8 mouse cellular contexts compared by ENCODE assay signal in the genomic region with DNA sequence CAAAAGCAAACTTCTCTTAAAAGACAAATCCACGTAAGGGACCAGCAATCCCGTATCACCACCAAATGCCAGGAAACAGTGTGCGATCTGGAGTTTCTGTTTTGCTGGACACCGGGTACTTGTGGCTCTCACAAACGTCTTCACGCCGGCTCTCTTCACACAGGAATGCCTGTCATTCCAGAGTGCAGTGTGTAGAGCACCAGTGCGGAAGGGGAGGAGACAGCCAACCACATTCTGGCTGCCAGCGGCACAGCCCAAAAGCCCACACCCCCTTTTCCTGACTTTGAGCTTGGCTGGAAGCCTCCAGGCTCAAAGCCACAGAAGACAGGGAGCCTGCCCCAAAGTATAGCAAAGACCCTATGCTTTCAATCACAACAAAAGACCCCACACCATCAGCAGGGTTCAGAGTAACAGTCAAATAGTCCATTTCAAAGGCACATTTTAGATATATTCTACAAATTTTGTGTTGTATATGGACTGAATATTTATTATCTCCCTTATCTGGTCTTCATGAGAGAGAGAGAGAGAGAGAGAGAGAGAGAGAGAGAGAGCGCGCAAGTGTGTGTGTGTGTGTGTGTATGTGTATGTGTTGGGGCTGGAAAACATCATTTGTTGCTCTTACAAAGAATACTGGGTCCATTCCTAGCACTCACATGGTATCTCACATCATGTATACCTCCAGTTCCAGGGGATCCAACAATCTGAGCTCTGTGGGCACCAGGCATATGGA. TPM values are rescaled to one million over a fixed set of nuclear protein-coding genes. Genes with fewer than 3 reads are reported as not detected.
DNase-seq lines count a peak whose midpoint lies in the region; ATAC-seq and TF ChIP-seq lines count a peak whose summit lies in the region.

No protein-coding gene starts in this region.

- peaks cover 53% of the 10 kb centered on the region for H3K4me1 ChIP-seq in erythroblast, embryonic 14.5 days (ENCODE audit: control insufficient read depth)
- peaks cover 4 to 27% of the 10 kb centered on the region in 2 experiments; a peak in 3 of 4 replicates for H3K4me1 ChIP-seq in heart, embryonic 14.5 days (ENCODE audit: control insufficient read depth in 2 of 2, insufficient read depth in 2 of 2, low read length in 2 of 2)
- H3K4me1 ChIP-seq in kidney, postnatal 0 days (replicated peaks; ENCODE audit: insufficient read depth, low read length): peaks cover 15% of the 10 kb centered on the region

- H3K36me3 ChIP-seq in erythroblast, embryonic 14.5 days (ENCODE audit: control insufficient read depth): peaks cover 33% of the 10 kb centered on the region
- 0 out of 2 replicates have a peak, but pooled peaks cover 3% of the 10 kb centered on the region for H3K36me3 ChIP-seq in heart, embryonic 14.5 days (ENCODE audit: control insufficient read depth, insufficient read depth, low read length)
- H3K36me3 ChIP-seq in kidney, postnatal 0 days (ENCODE audit: insufficient read depth, low read length): no peaks in the 10 kb centered on the region

- H3K4me2 ChIP-seq in heart, embryonic 14.5 days (ENCODE audit: low read length): peak overlapping the region; percentile 67
- peak overlapping the region; percentile 53 for H3K4me2 ChIP-seq in kidney, postnatal 0 days (ENCODE audit: low read length)

- H3K27ac ChIP-seq in heart, embryonic 14.5 days (replicated peaks in 1 of 2; ENCODE audit: control insufficient read depth in 1 of 2, insufficient read depth in 1 of 2, low read depth in 2 of 2, low read length in 2 of 2): peak overlapping the region; percentile 74 to 86
- peak overlapping the region; percentile 66 for H3K27ac ChIP-seq in kidney, postnatal 0 days

- H3K9ac ChIP-seq in heart, embryonic 14.5 days (ENCODE audit: low read length): peak overlapping the region; percentile 44
- peak overlapping the region; percentile 6; the same call in 1 of the 2 replicates for H3K9ac ChIP-seq in kidney, postnatal 0 days (ENCODE audit: low read depth, low read length)

- no peaks in the 10 kb centered on the region for H3K27me3 ChIP-seq in erythroblast, embryonic 14.5 days (ENCODE audit: control insufficient read depth)
- no peaks in the 10 kb centered on the region for H3K27me3 ChIP-seq in heart, embryonic 14.5 days (ENCODE audit: control insufficient read depth, insufficient read depth, low read length)
- no peaks in the 10 kb centered on the region for H3K27me3 ChIP-seq in kidney, postnatal 0 days (ENCODE audit: insufficient read depth, low read length)

- 5% methylated on average over 11 of the region's 11 CpGs for WGBS in heart, embryonic 14.5 days
- 24% methylated on average over 11 of the region's 11 CpGs for WGBS in kidney, postnatal 0 days

- no peak for TF ChIP-seq CTCF in kidney, postnatal 0 days (IDR thresholded peaks at IDR 0.05; ENCODE audit: low read depth)

- ATAC-seq in heart, embryonic 14.5 days (ENCODE audit: insufficient number of reproducible peaks, insufficient read depth, low FRiP score, low read depth): peak; percentile 90
- peak; percentile 85; the same call in 1 of the 2 replicates for ATAC-seq in kidney, postnatal 0 days (replicated peaks; ENCODE audit: low FRiP score, low read depth)

- peaks cover 2% of the 10 kb centered on the region; the same call in 1 of the 2 replicates for H3K9me3 ChIP-seq in erythroblast, embryonic 14.5 days (ENCODE audit: control insufficient read depth, low read length)
- no peaks in the 10 kb centered on the region for H3K9me3 ChIP-seq in heart, embryonic 14.5 days (ENCODE audit: control insufficient read depth, low read length)
- H3K9me3 ChIP-seq in kidney, postnatal 0 days (replicated peaks; ENCODE audit: low read length): no peaks in the 10 kb centered on the region

- peak overlapping the region; percentile 68 for H3K4me3 ChIP-seq in erythroblast, embryonic 14.5 days (replicated peaks)
- peak overlapping the region; percentile 43 to 48 for H3K4me3 ChIP-seq in heart, embryonic 14.5 days (ENCODE audit: control insufficient read depth in 1 of 2, insufficient read depth in 1 of 2, low read depth in 1 of 2, low read length in 2 of 2)
- peak overlapping the region; percentile 30 for H3K4me3 ChIP-seq in kidney, postnatal 0 days (replicated peaks; ENCODE audit: low read depth, low read length)

- peak; percentile 86 for DNase-seq in 416B (ENCODE audit: low read depth)
- peak; percentile 77 to 80 for DNase-seq in adrenal gland, adult 18-20 months (ENCODE audit: low spot score in 2 of 2)
- peak; percentile 96 for DNase-seq in kidney, postnatal 0 days (ENCODE audit: low spot score)
- DNase-seq in lung, postnatal 25 days (ENCODE audit: low spot score): peak; percentile 90
- DNase-seq in skeletal muscle tissue, adult 2 months (ENCODE audit: low read depth, low spot score): peak; percentile 50
- no peak for DNase-seq in cerebellum, adult 8-10 months

RNA-seq across cellular contexts. Expression of a gene that starts 24.1 kb away (rescaled TPM):
- total RNA-seq in adrenal gland, adult 18-20 months (2021): 10 to 100 TPM; 41.6 to 81.7 TPM
- polyA plus RNA-seq in erythroblast, embryonic 14.5 days (2012): 0.52 and 0.57 TPM in 2 replicates
- 19.3 and 20.2 TPM in 2 replicates for polyA plus RNA-seq in heart, embryonic 14.5 days (2014; fragmentation: Nextera tagmentation; extraction: Ambion mirVana)
- polyA plus RNA-seq in kidney, postnatal 0 days (2015; fragmentation: Nextera tagmentation; extraction: Ambion mirVana): 24.3 and 25.2 TPM in 2 replicates

RNA-seq across cellular contexts. Expression of a gene that starts 44.8 kb away (rescaled TPM):
- 10 to 100 TPM; 15.4 to 15.6 TPM for total RNA-seq in adrenal gland, adult 18-20 months (2021)
- polyA plus RNA-seq in erythroblast, embryonic 14.5 days (2012): 4.3 and 4.4 TPM in 2 replicates
- 18.9 and 21.1 TPM in 2 replicates for polyA plus RNA-seq in heart, embryonic 14.5 days (2014; fragmentation: Nextera tagmentation; extraction: Ambion mirVana)
- polyA plus RNA-seq in kidney, postnatal 0 days (2015; fragmentation: Nextera tagmentation; extraction: Ambion mirVana): 40.0 and 45.9 TPM in 2 replicates

Comparison
In these comparisons a context has a peak if more than half of its experiments do, and no peak if none do; other contexts are left out.
1. RNA of a gene that starts 24.1 kb away (polyA plus RNA-seq): 24.3 to 25.2 TPM in kidney, postnatal 0 days and 19.3 to 20.2 TPM in heart, embryonic 14.5 days; 0.52 to 0.57 TPM in erythroblast, embryonic 14.5 days; every median in the first group is over 10 times any median in the second.
2. Peak in every context shown above with its lines, with median percentiles within 50 percentile points of each other: H3K4me3 ChIP-seq.